Mouse (Mus musculus) stomach, embryonic 16.5 days (tissue): Measurements from ENCODE around the gene Ift88. TPM values are rescaled to one million over a fixed set of nuclear protein-coding genes. Genes with fewer than 3 reads are reported as not detected.

Experiments used
- polyA plus RNA-seq: library from polyadenylated mRNA; unstranded; fragments of >200 nt; fragmentation: Nextera tagmentation; extraction: Ambion mirVana; gene quantifications from 2 replicates; pipeline ENCODE4 v1.2.1, GENCODE M21; 2015

Ift88 gene
- polyA plus RNA-seq, 1 experiment from 2014 or later: 12.2 TPM

Other genes starting within 250 kb of the Ift88 start
- 41.0 and 42.3 TPM in 2 replicates for gene Cryl1, start 25.5 kb upstream of the Ift88 start, polyA plus RNA-seq
- 2.7 and 3.2 TPM in 2 replicates for gene Il17d, start 100.7 kb downstream of the Ift88 start, polyA plus RNA-seq
- gene Eef1akmt1, start 147.6 kb downstream of the Ift88 start, polyA plus RNA-seq: 75.3 and 77.5 TPM in 2 replicates
- gene Xpo4, start 241.4 kb downstream of the Ift88 start, polyA plus RNA-seq: 17.0 and 18.6 TPM in 2 replicates